Mouse (Mus musculus) testis, postnatal 10 days (tissue): ENCODE data around the gene Pelo.
A peak's percentile ranks its signal among the peaks of the same experiment; 100 is the strongest.

ENCODE experiments used
- DNase-seq: peaks from one replicate; pipeline ENCODE4 v3.0.0; 2021; ENCODE audit warnings: low spot score

The Pelo gene

DNA sequence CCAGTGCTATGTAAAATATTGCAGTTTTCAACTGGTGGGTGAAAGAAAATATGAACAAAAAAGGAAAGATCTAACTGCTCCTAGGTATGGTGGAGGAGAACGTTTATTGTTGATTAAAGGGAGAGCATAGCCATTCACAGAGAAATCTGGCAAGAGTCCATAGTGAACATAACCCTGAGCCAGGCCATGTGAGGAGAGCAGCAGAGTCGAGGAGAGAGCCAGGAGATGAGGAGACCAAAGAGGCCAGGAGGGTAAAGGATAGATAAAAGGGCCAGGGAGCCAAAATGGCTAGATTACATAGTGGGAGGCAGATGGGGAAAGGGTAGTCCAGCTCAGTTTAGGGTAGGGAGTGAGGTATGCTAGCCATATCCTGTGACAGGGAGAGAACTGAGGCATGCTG lies 6.2 kb upstream of the Pelo start:
- no peak for DNase-seq

DNA sequence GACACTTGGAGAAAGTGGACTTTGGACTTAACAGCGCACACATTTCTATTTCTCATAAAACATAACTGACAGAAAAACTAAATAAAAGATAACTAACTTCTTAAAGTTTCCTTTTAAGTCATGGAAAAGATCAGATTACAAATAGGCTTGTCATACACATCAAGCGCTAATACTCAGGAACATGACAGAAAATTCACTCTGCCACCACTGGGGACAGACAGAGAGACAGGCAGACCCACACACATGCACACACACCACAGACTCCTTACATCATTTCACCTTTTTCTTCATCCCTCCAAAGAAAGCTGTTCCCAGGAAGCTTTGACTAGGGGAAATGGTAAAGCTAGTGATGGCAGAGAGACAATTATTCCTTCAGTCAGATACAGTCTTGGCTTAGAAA lies 5.4 kb upstream of the Pelo start:
- no peak for DNase-seq

DNA sequence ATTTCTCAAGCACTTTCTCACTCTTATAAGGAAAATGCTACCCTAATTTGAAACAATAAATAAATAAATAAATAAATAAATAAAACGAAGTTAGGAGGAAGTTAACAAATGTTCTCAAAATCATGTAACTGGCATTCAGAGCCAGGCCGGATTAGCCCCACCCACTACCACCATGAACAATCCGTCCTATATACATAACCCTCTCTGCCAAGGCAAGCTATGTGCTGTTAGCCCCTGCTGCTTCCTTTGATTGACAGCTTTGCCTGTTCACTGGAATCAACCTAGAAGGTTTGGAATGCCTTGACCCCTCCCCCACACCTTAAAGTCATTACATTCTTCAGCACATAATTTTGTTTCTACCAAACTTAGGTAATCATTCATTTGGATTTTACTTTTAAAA lies 1.5 kb upstream of the Pelo start:
- no peak for DNase-seq

DNA sequence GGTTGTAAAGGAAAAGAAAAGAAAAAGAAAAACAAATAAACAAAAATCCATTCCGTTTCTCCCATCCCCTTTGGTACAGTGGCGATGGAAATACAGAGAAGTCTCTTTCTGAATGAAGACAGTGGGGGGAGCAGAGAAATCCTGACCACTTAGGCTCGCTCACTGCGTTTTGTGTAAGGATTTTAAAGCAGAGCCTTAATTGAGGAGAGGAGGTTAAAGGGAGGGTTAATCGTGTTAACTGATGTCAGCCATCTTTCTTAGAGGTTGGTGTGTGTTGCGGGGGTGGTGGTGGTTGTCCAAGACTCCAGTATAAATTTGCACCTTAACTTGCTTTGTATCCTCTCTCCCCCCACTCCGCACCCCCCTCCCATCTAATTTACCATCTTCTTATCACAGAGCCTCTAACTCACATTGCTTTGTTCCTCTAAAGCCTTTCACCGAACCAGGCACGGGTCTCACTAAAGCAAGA lies 1.0 kb upstream of the Pelo start:
- no peak for DNase-seq

DNA sequence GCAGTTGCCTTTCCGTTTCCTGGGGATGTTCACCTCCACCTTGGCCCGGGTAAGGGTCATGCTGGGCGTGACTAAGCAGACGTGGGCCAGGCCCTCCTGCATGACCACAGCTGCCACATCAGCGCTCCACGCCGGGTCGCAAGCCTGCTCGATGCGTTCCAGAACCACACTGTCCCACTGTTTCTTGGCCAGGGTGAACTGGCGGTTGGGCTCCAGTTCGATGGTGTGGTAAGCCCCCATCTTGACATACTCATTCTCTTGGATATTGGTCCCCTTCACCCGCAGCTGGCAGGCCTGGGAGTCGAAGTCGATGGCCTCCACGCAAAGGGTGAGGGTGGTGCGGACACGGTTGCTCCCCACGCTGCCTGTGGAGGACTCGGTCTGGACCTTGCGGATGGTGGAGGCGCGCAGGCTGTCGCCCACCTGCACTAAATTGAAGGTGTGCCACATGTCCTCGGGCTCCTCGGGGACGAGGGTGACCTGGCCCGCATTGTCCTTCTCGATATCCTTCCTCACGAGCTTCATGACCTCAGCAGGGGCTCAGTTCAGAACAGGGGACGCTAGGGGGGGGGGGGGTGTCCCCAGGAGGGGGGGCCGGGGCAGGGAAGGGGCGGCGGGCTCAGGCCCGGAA lies 476 bp downstream of the Pelo start:
- peak; percentile 47 for DNase-seq

DNA sequence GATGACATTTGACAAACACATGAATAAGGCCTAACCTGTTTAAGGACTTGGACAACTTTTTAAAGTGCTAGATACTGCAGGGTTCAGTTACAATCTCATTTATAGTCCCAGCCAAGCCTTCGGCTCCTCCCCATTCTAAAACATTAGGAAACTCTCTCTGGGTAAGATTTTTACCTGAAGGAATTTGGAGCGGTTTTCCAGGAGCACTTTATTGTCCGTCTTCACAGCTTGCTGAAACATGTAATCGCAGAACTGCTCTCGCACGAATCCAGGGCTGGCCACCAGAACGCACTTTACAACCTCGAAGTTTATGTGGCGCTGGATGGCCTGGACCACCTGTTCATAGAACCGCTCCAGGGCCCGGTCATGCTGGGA lies 979 bp downstream of the Pelo start:
- no peak for DNase-seq

DNA sequence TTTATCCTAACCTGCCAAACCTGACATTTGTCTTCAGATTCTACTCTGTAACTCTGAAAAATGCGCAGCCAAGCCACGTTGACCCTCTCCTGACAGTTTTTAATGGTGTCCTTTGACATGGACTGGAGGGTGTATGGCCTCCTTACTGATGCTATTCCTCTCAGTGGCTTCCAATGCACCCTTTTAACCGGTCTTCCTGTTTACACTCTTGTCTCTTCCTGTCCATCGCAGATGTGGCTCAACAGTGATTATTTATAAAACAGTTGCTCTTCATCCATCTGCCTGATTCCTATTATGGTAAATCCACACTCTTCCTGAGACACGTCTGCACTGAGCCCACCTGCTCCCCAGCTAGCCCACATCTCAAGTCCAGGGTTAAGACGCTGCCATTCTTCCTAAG lies 4.0 kb downstream of the Pelo start:
- no peak for DNase-seq

DNA sequence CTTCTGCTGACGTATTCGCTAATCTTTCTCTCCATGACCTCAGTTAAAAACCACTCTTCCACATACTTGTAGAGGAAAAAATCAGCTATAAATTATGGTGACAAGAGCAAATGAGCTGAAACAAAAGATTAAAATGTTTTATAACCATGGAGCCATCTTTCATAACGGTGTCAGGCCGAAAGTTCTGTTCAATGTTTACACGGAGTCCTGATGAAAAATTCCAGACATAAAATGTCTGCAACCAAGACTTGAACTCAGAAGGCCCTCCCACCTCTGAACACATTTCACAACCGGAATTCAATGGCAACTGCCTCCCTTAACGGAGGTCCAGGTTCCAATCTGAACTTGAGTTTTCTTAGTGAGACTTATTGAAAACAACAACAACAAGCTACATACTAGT lies 7.6 kb downstream of the Pelo start:
- DNase-seq, result no peak

DNA sequence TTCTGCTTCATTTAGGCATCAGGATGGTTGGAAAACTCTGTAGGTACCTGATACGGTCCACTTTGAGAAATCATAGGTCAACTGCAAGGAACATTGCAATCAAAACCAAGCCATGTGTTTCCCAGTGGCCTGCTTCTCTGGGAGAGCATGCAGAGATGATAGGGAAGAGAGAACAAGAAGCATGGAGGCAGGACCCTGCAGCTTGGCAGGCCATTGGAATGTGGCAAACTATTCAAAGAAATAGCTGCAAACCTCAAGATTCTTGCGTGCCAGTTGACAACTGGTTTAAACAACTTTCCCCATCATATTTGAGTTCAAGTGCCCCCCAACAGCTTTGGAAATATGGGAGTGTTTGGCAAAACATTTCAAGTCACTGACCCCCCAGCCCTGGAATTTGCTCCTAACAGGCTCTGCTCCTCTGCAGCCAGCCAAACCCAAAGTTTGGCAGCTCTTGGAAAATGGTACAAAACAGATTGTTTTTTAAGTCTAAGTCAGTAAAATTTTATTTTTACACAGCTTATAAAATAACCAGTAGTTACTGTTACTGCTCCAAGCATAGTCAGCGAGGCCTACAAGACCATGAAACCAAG lies 9.9 kb downstream of the Pelo start:
- no peak for DNase-seq

DNA sequence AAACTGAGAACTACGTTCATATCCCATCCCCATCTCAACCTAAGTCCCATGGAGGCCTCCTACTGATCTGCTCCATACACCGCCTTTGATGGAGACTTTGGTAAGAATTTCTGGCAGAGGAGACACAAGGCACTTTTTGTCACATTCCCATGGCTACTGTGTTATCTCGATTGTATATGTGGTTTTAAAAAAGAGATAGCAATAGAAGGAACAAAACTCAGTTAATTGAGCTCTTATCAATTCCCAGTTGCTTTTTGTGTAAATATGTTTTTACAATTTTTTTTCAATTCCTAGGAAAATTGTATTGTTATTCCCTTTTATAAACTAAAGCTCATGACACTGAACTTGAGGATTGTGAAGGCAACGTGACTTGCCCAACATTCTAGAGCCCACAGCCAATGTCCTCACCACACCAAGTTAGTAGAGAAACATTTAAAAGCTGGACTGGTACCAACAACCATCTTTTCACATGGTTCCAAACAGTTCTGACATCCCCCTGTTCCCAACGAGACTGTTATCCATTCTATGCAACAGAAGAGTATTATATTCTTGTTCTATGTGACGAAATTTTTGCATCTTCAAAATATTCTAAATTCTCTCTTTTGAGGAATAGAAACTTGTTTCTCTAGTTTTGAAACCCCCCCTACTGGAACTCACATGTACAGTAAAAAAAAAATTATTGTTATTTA lies 10.8 kb downstream of the Pelo start:
- DNase-seq, result no peak

DNA sequence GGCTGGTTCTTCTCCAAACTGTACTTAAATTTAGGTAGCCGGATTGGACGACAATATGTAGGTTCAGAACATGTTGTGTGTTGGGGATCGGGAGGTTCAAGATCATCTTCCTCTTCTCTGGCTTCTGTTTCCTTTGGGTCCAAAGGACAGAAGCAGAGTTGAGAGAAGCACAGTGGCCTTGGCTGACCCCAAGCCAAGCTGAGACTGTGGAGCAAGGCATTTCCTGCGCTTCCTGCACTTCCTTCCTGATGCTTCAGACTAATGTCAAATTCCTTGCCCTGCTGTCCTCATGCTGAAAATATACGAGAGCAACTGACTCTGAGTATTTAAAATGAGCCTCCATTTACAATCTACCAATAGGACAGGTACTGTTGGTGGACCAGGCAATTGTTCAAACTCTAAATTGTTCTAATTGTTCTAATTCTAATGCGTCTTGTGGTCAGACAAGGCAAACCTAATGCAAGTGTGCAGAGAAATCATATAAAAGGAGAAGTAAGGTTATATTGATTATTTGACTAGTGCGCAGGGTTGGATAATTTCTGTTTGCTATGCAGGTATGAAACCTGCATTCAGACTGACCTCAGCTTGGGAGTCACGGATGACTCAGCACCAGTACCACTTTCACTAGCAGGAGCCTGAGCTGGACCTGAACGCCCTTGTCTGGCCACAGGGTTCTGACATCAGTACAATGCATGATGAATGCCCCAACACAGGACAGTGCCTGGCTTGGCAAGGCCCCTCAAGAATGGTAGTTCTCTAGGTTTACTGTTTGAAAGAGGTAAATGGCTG lies 12.4 kb downstream of the Pelo start:
- no peak for DNase-seq

DNA sequence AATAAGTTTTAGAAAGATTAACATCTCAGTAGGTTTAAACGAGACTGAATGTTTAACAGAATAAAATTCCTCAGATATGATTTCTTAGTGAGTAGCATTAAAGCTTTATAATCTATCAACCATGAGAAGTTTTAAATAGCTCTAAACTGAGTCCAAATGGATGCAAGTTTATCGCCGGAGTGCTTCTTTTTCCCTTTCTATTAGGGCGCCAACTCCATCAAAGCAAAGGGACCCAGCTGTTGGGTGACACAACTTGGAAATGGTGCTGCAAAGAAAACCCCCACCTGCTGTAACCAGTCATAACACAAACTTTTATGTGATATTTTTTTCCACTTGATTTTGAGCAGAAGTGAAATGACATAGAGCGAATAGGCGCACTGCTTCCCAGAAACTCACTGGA lies 17.6 kb downstream of the Pelo start:
- DNase-seq, result no peak

DNA sequence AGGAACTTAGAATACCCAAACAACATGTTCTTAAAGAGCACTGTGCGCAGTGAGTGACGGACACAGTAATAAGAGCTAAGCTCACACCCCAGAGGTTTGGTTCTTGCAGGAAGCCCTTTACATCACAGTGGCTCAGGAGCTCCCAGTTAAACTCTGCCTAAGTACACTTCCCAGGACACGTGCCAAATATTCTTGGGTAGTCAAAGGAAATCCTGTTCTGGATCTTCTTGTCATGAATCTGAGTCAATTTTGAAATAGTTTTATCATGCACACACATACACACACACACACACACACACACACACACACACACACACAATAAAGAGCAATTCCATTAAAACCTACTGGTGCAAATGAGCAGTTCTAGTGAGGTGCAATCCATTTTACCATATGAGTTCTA lies 18.6 kb downstream of the Pelo start:
- no peak for DNase-seq

DNA sequence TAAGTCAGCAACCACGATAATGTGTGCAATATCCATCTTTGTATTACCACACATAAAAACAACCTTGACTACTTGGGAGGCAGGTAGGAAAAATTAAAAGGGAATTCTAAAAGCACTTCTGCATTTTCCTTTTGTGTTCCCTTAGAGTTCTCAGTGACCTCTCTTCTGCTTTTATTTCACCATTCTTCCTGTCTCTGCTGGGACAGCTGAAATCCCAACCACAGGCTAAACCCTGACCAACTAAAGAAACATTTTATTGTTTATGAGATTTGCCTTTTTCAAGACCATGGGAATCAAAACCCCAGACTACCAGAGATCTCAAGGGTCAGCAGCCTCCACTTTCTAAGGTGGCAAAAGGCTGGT lies 22.0 kb downstream of the Pelo start:
- DNase-seq, result no peak

DNA sequence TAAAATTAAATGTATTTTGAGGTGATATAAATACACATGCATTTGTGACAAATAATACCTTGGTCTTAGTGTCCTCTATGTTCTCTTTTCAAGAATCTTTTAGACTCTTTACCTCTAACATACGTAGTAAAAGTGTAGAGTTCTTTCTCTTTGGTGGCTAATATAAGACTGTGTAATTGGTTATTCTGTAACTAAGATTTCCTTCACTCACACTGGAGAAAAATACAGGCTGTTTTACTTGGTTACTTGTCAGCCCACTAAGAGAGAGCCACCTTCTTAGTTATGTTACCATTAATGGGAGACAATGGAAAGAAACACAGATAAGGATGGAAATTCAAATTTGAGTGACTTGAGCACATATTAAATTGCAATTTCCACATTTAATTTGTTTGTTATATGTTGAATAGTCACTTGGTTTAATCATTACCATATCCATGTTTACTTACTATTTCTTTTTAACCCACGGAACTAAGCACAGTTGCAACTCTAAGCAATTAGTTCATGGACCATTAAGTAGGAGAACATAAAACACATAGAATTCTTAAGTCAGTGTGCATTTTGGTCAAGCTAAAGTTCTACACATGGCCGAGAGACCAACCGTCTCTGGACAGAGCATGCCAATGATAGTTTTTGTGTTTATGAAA lies 22.5 kb downstream of the Pelo start:
- DNase-seq, result no peak

DNA sequence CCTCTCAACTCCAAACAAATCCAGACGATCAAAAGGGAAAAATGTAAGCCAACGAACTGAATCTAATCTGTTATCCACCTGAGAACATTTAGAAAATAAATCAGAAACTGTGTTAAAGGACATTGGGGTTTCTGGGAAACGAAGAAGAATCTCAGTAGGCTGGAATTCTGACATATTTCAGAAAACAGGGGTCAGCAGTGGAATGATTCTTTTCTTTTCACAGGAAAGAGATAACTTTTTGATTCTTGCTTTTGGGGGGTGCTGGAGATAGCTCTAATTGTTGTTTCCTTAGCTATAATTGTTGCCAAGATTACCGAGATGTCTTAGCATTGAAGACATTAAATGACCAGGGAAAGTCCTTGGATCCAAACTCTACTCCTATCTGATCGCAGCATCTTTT lies 32.4 kb downstream of the Pelo start:
- no peak for DNase-seq

DNA sequence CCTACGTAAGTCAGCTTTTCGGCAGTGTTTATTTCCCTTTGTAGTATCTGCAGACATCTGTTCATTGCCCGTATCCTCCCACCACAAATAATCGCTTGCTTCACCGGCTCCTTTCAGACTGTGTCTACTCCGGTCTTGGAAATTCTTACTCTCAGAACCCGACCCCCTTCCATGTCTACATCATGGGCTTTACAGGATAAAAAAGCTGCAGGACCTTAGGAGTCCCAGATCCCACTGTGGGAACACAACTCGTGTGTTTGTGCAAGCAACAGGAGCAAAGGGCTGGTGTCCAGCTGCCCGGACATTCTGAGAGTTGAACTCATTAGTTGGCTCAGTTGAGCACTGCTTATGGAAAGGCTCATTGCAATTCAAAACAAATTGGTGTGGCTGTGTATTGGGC lies 35.2 kb downstream of the Pelo start:
- DNase-seq, result no peak

DNA sequence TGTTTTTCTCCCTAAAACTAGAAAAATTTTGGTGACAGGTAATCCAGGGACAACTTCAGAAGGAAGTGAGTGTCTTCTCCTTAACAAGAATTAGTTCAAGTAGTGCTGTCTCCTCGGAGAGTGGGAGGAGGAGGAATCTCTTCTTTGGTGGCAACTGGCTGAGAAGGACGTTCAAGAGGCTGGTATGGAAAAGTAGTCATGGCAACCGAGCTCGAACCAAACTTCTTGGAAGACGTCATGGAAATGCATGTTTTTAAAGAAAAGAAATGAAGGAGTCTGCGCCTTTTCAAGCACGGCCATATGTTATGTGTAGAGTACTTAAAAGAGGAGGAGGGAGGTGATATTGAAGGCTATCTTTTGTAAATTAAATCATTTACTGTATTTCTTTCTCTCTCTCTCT lies 37.4 kb downstream of the Pelo start:
- DNase-seq, result no peak

DNA sequence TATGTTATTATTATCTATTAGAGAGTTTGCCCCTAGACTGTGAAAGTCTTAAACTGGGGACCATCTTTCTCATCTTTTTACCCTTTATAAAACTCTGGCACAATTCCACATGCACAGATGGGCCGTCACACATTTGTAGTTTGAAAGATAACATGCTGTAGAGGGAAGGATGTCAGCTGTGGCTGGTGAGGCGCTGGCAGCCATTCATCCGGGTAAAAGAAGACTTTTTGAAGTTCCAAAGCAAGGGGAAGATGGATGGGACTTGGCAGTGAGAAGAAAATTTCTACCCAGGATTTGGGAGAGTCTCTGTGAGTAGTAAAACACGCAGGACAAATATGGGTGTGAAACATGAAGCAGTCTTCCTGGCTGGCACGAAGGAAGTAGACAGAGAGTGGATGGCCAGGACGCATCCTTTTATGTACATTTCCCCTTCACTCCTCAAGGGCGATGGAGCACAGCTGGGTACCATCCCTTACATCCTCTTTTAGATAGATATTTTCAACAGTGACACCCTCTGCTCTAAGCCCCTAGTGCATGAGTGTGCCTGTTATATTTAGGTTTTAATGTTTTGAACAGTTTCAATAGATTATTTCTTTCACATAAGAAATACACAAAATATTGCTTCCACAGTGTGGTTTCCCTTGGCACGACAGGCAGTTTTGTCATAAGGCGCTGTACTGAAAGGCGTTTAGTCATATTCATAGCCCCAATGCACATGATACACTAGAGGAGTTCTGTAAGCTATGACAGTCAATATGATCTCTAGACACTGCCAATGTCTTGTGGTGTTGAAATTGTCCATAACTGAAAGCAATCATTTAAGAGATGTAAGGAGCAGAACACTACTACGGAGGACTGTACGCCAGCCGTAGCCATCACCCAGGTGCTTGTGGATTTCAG lies 39.1 kb downstream of the Pelo start:
- DNase-seq, result no peak

DNA sequence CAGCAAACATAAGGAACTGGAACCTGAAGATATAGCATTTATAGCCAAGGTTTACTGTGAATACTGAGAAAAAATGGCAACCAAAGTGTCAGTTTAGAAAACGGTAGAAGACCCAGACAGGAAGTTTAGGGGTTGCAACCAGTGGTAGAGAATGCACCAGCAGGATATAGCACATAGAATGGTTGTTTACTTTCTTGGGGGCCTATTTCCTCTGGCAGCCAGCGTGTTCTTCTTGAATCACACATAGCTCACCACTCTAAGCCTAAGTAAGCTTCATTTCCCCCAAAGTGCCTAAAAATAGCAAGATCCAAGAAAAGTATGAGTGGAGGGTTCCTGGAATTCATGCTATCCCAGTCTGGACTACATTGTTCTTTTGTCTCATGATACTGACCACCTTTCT lies 47.3 kb downstream of the Pelo start:
- DNase-seq, result no peak
